ENCODE assay signal across 1 mouse cellular context in genomic region chr2:30266392-30266941, GRCm38 (mm10).
TF ChIP-seq lines count a peak whose summit lies in the region.

No protein-coding gene starts in this region.

TF ChIP-seq in CH12.LX, 34 proteins besides CTCF, POLR2A, EP300 and RAD21 (continued from another document):
- TF ChIP-seq NRF1 (IDR thresholded peaks at IDR 0.05; ENCODE audit: low read depth, low read length) = no peak
- TF ChIP-seq POLR2AphosphoS2 (IDR thresholded peaks at IDR 0.05; ENCODE audit: low read depth, low read length) = no peak
- TF ChIP-seq MXI1 (IDR thresholded peaks at IDR 0.05; ENCODE audit: low read depth, low read length) = no peak
- TF ChIP-seq USF2 (conservative IDR thresholded peaks at IDR 0.05; ENCODE audit: low read depth, low read length) = no peak
- TF ChIP-seq CHD2 (IDR thresholded peaks at IDR 0.05; ENCODE audit: low read length) = no peak
- no peak for TF ChIP-seq MAX (IDR thresholded peaks at IDR 0.05; ENCODE audit: low read length)
